Mouse (Mus musculus) urinary bladder, postnatal 14 days (tissue): ENCODE measurements at regions not wholly inside any gene's neighbourhood (a gene's known extent, or its start where the extent isn't known, plus 50 kb on each side); places are given as distances from the start of the nearest gene placed in this dataset.

Experiments
- DNase-seq: peaks from one replicate; pipeline ENCODE4 v3.0.0; 2021; ENCODE audit warnings: low spot score

GRCm38 (mm10) chr8:35321270-35321865, 444.2 kb upstream of the Gm19410 start:
- DNase-seq: peak; percentile 38

GRCm38 (mm10) chr8:35323180-35323975, 442.2 kb upstream of the Gm19410 start:
- no peak for DNase-seq
